Mouse (Mus musculus) olfactory bulb, adult 2 months (tissue): ENCODE results near the gene St13.

Experiments
- CTCF ChIP-seq: fragments of 200-500 bp; IDR thresholded peaks from 2 replicates; pipeline ENCODE4 v1.5.1; 2012; ENCODE audit warnings: low read depth, mild to moderate bottlenecking, low read length, moderate library complexity; ENCODE audit not compliant: insufficient read depth
- POLR2A ChIP-seq: fragments of 200-500 bp; IDR thresholded peaks from 2 replicates; pipeline ENCODE4 v1.6.1; 2012; ENCODE audit warnings: mild to moderate bottlenecking, low read depth, low read length, moderate library complexity; ENCODE audit not compliant: insufficient read depth

DNA sequence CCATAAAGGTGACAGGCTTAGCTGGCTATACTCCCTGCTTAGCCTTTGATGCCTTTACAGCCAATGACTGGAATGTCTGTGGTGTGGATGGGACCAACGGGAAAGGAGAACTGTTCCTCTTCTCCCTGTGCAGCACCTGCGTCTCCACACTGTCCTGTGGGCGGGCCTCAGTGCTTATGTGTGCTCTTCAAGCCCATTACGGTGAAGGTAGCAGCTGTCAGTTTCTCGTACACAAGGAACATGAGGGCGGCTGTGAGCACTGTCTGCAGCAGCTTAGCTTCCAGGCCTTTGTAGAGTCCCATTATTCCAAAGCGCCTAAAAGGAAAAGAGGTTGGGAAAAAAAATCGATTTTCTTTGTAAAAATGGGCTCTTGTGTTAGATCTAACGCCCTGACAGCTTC, 80.4 kb downstream of the St13 start:
- TF ChIP-seq POLR2A (no peak), CTCF (no peak)
